Mouse (Mus musculus) neural tube, embryonic 11.5 days (tissue): ENCODE results near the gene Gm29133. TPM values are rescaled to one million over a fixed set of nuclear protein-coding genes. Genes with fewer than 3 reads are reported as not detected.

Source experiments
- ATAC-seq: fragments of 200-750 bp; cut with Nextera tagmentation; 2 replicates; pipeline ENCODE4 v1.8.0; 2017; ENCODE audit warnings: moderate number of reproducible peaks, mild to moderate bottlenecking, moderate TSS enrichment, moderate library complexity; ENCODE audit not compliant: insufficient read depth, low FRiP score, low TSS enrichment
- DNase-seq: peaks from one replicate; pipeline ENCODE4 v3.0.0-alpha.2; 2015; ENCODE audit warnings: low spot score
- H3K27ac ChIP-seq: fragments of 300-500 bp; sonication (generic); 2 replicates; pipeline ENCODE4 v1.5.1; 2014; ENCODE audit warnings: low read depth, mild to moderate bottlenecking, low read length
- H3K27me3 ChIP-seq: fragments of 300-500 bp; sonication (generic); 2 replicates; pipeline ENCODE4 v1.6.1; 2014; ENCODE audit warnings: mild to moderate bottlenecking, low read length, mixed read lengths; ENCODE audit not compliant: control insufficient read depth, insufficient read depth
- H3K36me3 ChIP-seq: fragments of 300-500 bp; sonication (generic); 2 replicates; pipeline ENCODE4 v1.6.1; 2014; ENCODE audit warnings: mild to moderate bottlenecking, low read length, moderate library complexity, mixed read lengths; ENCODE audit not compliant: control insufficient read depth, insufficient read depth
- H3K4me1 ChIP-seq: fragments of 300-500 bp; sonication (generic); 2 replicates; pipeline ENCODE4 v1.6.1; 2014; ENCODE audit warnings: low read length, mixed read lengths; ENCODE audit not compliant: control insufficient read depth, insufficient read depth
- H3K4me2 ChIP-seq: fragments of 300-500 bp; sonication (generic); 2 replicates; pipeline ENCODE4 v1.6.1; 2014; ENCODE audit warnings: low read depth, mild to moderate bottlenecking, moderate library complexity
- H3K4me3 ChIP-seq: fragments of 300-500 bp; sonication (generic); 2 replicates; pipeline ENCODE4 v1.5.1; 2014; ENCODE audit warnings: low read depth, low read length
- H3K9ac ChIP-seq: fragments of 300-500 bp; sonication (generic); 2 replicates; pipeline ENCODE4 v1.6.1; 2014; ENCODE audit warnings: mild to moderate bottlenecking, low read length
- H3K9me3 ChIP-seq: fragments of 300-500 bp; sonication (generic); 2 replicates; pipeline ENCODE4 v1.6.1; 2016; ENCODE audit warnings: low read length; ENCODE audit not compliant: control insufficient read depth
- WGBS: fragments of 180-500 bp; shearing (Covaris S2); extraction: QIAGEN DNeasy Blood & Tissue Kit; methylation state at CpG from one replicate; pipeline ENCODE4 v1.1.7; 2014; 5-methylcytosine and 5-hydroxymethylcytosine counted together
- polyA plus RNA-seq: library from polyadenylated mRNA; unstranded; fragments of >200 nt; fragmentation: Nextera tagmentation; extraction: Ambion mirVana; gene quantifications from 2 replicates; pipeline ENCODE4 v1.2.1, GENCODE M21; 2014

The Gm29133 gene
- polyA plus RNA-seq, 1 experiment from 2014 or later, result not detected

- no peaks in the 10 kb centered on the region for H3K27me3 ChIP-seq
- WGBS, result 65% methylated on average over 2 of the region's 2 CpGs
- no peak for ATAC-seq
Observed at GRCm38 (mm10) chr3:75745343-75745742, 2.7 kb upstream of the Gm29133 start.

GRCm38 (mm10) chr3:75763351-75763750 is 15.4 kb downstream of the Gm29133 start:
- Histone ChIP-seq H3K36me3 (no peaks in the 10 kb centered on the region), H3K27ac (no peak overlapping the region), H3K4me2 (no peak overlapping the region), H3K9ac (no peak overlapping the region), H3K9me3 (no peaks in the 10 kb centered on the region), H3K27me3 (no peaks in the 10 kb centered on the region), H3K4me3 (no peak overlapping the region), H3K4me1 (no peaks in the 10 kb centered on the region)
- DNase-seq (no peak), ATAC-seq (no peak)
- WGBS, result 65% methylated on average over 2 of the region's 2 CpGs

More at GRCm38 (mm10) chr3:75745343-75745742, 2.7 kb upstream of the Gm29133 start:
- Histone ChIP-seq H3K27ac (no peak overlapping the region), H3K4me3 (no peak overlapping the region), H3K4me2 (no peak overlapping the region), H3K4me1 (no peaks in the 10 kb centered on the region; the same call in 1 of the 2 replicates), H3K36me3 (no peaks in the 10 kb centered on the region), H3K9me3 (no peaks in the 10 kb centered on the region), H3K9ac (no peak overlapping the region)
- no peak for DNase-seq

GRCm38 (mm10) chr3:75774253-75774652 is 26.3 kb downstream of the Gm29133 start:
- no peaks in the 10 kb centered on the region for H3K4me1 ChIP-seq
- DNase-seq (no peak), ATAC-seq (no peak)
- 91% methylated on average over 2 of the region's 2 CpGs for WGBS
- no peak overlapping the region for H3K9ac ChIP-seq
- no peaks in the 10 kb centered on the region for H3K27me3 ChIP-seq
- no peaks in the 10 kb centered on the region for H3K36me3 ChIP-seq
- H3K4me2 ChIP-seq, result no peak overlapping the region
- no peak overlapping the region for H3K27ac ChIP-seq
- H3K4me3 ChIP-seq, result no peak overlapping the region
- H3K9me3 ChIP-seq, result no peaks in the 10 kb centered on the region

GRCm38 (mm10) chr3:75808001-75808400 is 60.0 kb downstream of the Gm29133 start:
- Histone ChIP-seq H3K9ac (no peak overlapping the region), H3K4me1 (no peaks in the 10 kb centered on the region), H3K4me3 (no peak overlapping the region), H3K4me2 (no peak overlapping the region), H3K27ac (no peak overlapping the region), H3K36me3 (no peaks in the 10 kb centered on the region), H3K9me3 (no peaks in the 10 kb centered on the region), H3K27me3 (no peaks in the 10 kb centered on the region)
- ATAC-seq, result no peak
- no peak for DNase-seq

- H3K4me2 ChIP-seq, result no peak overlapping the region
- H3K4me1 ChIP-seq, result no peaks in the 10 kb centered on the region
- no peaks in the 10 kb centered on the region for H3K36me3 ChIP-seq
- DNase-seq, result no peak
- 96% methylated on average over 1 of the region's 1 CpGs for WGBS
- no peaks in the 10 kb centered on the region for H3K27me3 ChIP-seq
- no peaks in the 10 kb centered on the region for H3K9me3 ChIP-seq
- H3K9ac ChIP-seq, result no peak overlapping the region
- no peak overlapping the region for H3K4me3 ChIP-seq
- H3K27ac ChIP-seq, result no peak overlapping the region
- ATAC-seq, result no peak
Observed at GRCm38 (mm10) chr3:75823934-75824333, 75.9 kb downstream of the Gm29133 start.

GRCm38 (mm10) chr3:75824458-75824857 is 76.5 kb downstream of the Gm29133 start:
- Histone ChIP-seq H3K9me3 (no peaks in the 10 kb centered on the region), H3K9ac (no peak overlapping the region), H3K27me3 (no peaks in the 10 kb centered on the region), H3K27ac (no peak overlapping the region), H3K4me3 (no peak overlapping the region), H3K4me1 (no peaks in the 10 kb centered on the region), H3K4me2 (no peak overlapping the region), H3K36me3 (no peaks in the 10 kb centered on the region)
- DNase-seq, result no peak
- WGBS, result 82% methylated on average over 1 of the region's 1 CpGs
- ATAC-seq, result no peak

GRCm38 (mm10) chr3:75834827-75835226 is 86.8 kb downstream of the Gm29133 start:
- Histone ChIP-seq H3K4me3 (no peak overlapping the region), H3K27me3 (no peaks in the 10 kb centered on the region), H3K9ac (no peak overlapping the region), H3K36me3 (no peaks in the 10 kb centered on the region), H3K9me3 (no peaks in the 10 kb centered on the region), H3K27ac (no peak overlapping the region), H3K4me1 (no peaks in the 10 kb centered on the region), H3K4me2 (no peak overlapping the region)
- no peak for ATAC-seq
- no peak for DNase-seq
- 86% methylated on average over 2 of the region's 2 CpGs for WGBS

- Histone ChIP-seq H3K9ac (no peak overlapping the region), H3K27me3 (no peaks in the 10 kb centered on the region), H3K4me3 (no peak overlapping the region), H3K4me1 (no peaks in the 10 kb centered on the region), H3K36me3 (no peaks in the 10 kb centered on the region), H3K4me2 (no peak overlapping the region), H3K9me3 (no peaks in the 10 kb centered on the region), H3K27ac (no peak overlapping the region)
- DNase-seq (no peak), ATAC-seq (no peak)
- WGBS, result 82% methylated on average over 5 of the region's 5 CpGs
Observed at GRCm38 (mm10) chr3:75835286-75835967, 87.4 kb downstream of the Gm29133 start.
